Mouse (Mus musculus): ENCODE results near the gene Olfr888. TPM values are rescaled to one million over a fixed set of nuclear protein-coding genes. Genes with fewer than 3 reads are reported as not detected.

Gene Olfr888
- not detected in 2 replicates for polyA plus RNA-seq (2015; fragmentation: Nextera tagmentation; extraction: Ambion mirVana)

- no peak for TF ChIP-seq CTCF (IDR thresholded peaks at IDR 0.05; ENCODE audit: low read depth)
- DNase-seq (ENCODE audit: low spot score), result no peak
- H3K9ac ChIP-seq (ENCODE audit: low read depth, low read length), result no peak within 1 kb of the TSS
- H3K4me2 ChIP-seq (ENCODE audit: low read length), result no peak within 1 kb of the TSS
- H3K4me1 ChIP-seq (replicated peaks; ENCODE audit: insufficient read depth, low read length), result no peaks in the 10 kb centered on the region
- WGBS, result 69% methylated on average over 1 of the region's 1 CpGs
- H3K27me3 ChIP-seq (ENCODE audit: insufficient read depth, low read length), result no peaks in the 10 kb centered on the region
- H3K4me3 ChIP-seq (replicated peaks; ENCODE audit: low read depth, low read length), result no peak within 1 kb of the TSS
- no peaks in the 10 kb centered on the region for H3K9me3 ChIP-seq (replicated peaks; ENCODE audit: low read length)
- H3K27ac ChIP-seq, result no peak within 1 kb of the TSS
- no peaks in the 10 kb centered on the region for H3K36me3 ChIP-seq (ENCODE audit: insufficient read depth, low read length)
- no peak for ATAC-seq (replicated peaks; ENCODE audit: low FRiP score, low read depth)
These were observed at the start of gene Olfr888 for GRCm38 (mm10) chr9:38107828-38108227. TSS of gene Olfr888 (plus strand) at chr9:38108128.

- ATAC-seq (replicated peaks; ENCODE audit: low FRiP score, low read depth) (no peak), DNase-seq (ENCODE audit: low spot score) (no peak)
- WGBS, result 85% methylated on average over 3 of the region's 3 CpGs
- Histone ChIP-seq H3K4me1 (replicated peaks; ENCODE audit: insufficient read depth, low read length) (no peaks in the 10 kb centered on the region), H3K27me3 (ENCODE audit: insufficient read depth, low read length) (no peaks in the 10 kb centered on the region), H3K4me2 (ENCODE audit: low read length) (no peak within 1 kb of the TSS), H3K9ac (ENCODE audit: low read depth, low read length) (no peak within 1 kb of the TSS), H3K4me3 (replicated peaks; ENCODE audit: low read depth, low read length) (no peak within 1 kb of the TSS), H3K27ac (no peak within 1 kb of the TSS), H3K9me3 (replicated peaks; ENCODE audit: low read length) (no peaks in the 10 kb centered on the region), H3K36me3 (ENCODE audit: insufficient read depth, low read length) (no peaks in the 10 kb centered on the region)
- TF ChIP-seq CTCF (IDR thresholded peaks at IDR 0.05; ENCODE audit: low read depth), result no peak
These were observed 46.9 kb upstream of the Olfr888 start, which contains the start of gene Olfr885 for GRCm38 (mm10) chr9:38061022-38061421. TSS of gene Olfr885 (plus strand) at chr9:38061322.

- WGBS, result 75% methylated on average over 1 of the region's 1 CpGs
- no peak within 1 kb of the TSS for H3K4me3 ChIP-seq (replicated peaks; ENCODE audit: low read depth, low read length)
- H3K36me3 ChIP-seq (ENCODE audit: insufficient read depth, low read length), result no peaks in the 10 kb centered on the region
- H3K9me3 ChIP-seq (replicated peaks; ENCODE audit: low read length), result no peaks in the 10 kb centered on the region
- H3K27ac ChIP-seq, result no peak within 1 kb of the TSS
- H3K9ac ChIP-seq (ENCODE audit: low read depth, low read length), result no peak within 1 kb of the TSS
- H3K4me1 ChIP-seq (replicated peaks; ENCODE audit: insufficient read depth, low read length), result no peaks in the 10 kb centered on the region
- DNase-seq (ENCODE audit: low spot score), result no peak
- H3K27me3 ChIP-seq (ENCODE audit: insufficient read depth, low read length), result no peaks in the 10 kb centered on the region
- no peak for TF ChIP-seq CTCF (IDR thresholded peaks at IDR 0.05; ENCODE audit: low read depth)
- no peak within 1 kb of the TSS for H3K4me2 ChIP-seq (ENCODE audit: low read length)
- ATAC-seq (replicated peaks; ENCODE audit: low FRiP score, low read depth), result no peak
These were observed 24.2 kb upstream of the Olfr888 start, which contains the start of gene Olfr887 for GRCm38 (mm10) chr9:38083772-38084171. TSS of gene Olfr887 (plus strand) at chr9:38084072.

- H3K4me3 ChIP-seq (replicated peaks; ENCODE audit: low read depth, low read length), result no peak within 1 kb of the TSS
- H3K9me3 ChIP-seq (replicated peaks; ENCODE audit: low read length), result no peaks in the 10 kb centered on the region
- no peak for DNase-seq (ENCODE audit: low spot score)
- no peaks in the 10 kb centered on the region for H3K4me1 ChIP-seq (replicated peaks; ENCODE audit: insufficient read depth, low read length)
- H3K36me3 ChIP-seq (ENCODE audit: insufficient read depth, low read length), result no peaks in the 10 kb centered on the region
- no peak within 1 kb of the TSS for H3K4me2 ChIP-seq (ENCODE audit: low read length)
- H3K27me3 ChIP-seq (ENCODE audit: insufficient read depth, low read length), result no peaks in the 10 kb centered on the region
- TF ChIP-seq CTCF (IDR thresholded peaks at IDR 0.05; ENCODE audit: low read depth), result no peak
- ATAC-seq (replicated peaks; ENCODE audit: low FRiP score, low read depth), result no peak
- H3K27ac ChIP-seq, result no peak within 1 kb of the TSS
- no peak within 1 kb of the TSS for H3K9ac ChIP-seq (ENCODE audit: low read depth, low read length)
These were observed 7.0 kb downstream of the Olfr888 start, which contains the start of gene Olfr889 for GRCm38 (mm10) chr9:38114898-38115297. TSS of gene Olfr889 (plus strand) at chr9:38115198.

GRCm38 (mm10) chr9:38142217-38142616, 34.3 kb downstream of the Olfr888 start, which contains the start of gene Olfr890:
TSS of gene Olfr890 (plus strand) at chr9:38142517.
- Histone ChIP-seq H3K27me3 (ENCODE audit: insufficient read depth, low read length) (no peaks in the 10 kb centered on the region), H3K4me1 (replicated peaks; ENCODE audit: insufficient read depth, low read length) (no peaks in the 10 kb centered on the region), H3K9me3 (replicated peaks; ENCODE audit: low read length) (no peaks in the 10 kb centered on the region), H3K27ac (no peak within 1 kb of the TSS), H3K36me3 (ENCODE audit: insufficient read depth, low read length) (no peaks in the 10 kb centered on the region), H3K9ac (ENCODE audit: low read depth, low read length) (no peak within 1 kb of the TSS), H3K4me2 (ENCODE audit: low read length) (no peak within 1 kb of the TSS), H3K4me3 (replicated peaks; ENCODE audit: low read depth, low read length) (no peak within 1 kb of the TSS)
- no peak for DNase-seq (ENCODE audit: low spot score)
- TF ChIP-seq CTCF (IDR thresholded peaks at IDR 0.05; ENCODE audit: low read depth), result no peak
- ATAC-seq (replicated peaks; ENCODE audit: low FRiP score, low read depth), result no peak

Other genes starting within 250 kb of the Olfr888 start
- gene Olfr145, start 211.4 kb upstream of the Olfr888 start, polyA plus RNA-seq (2015; fragmentation: Nextera tagmentation; extraction: Ambion mirVana), result not detected in 2 replicates
- gene Olfr878, start 190.3 kb upstream of the Olfr888 start, polyA plus RNA-seq (2015; fragmentation: Nextera tagmentation; extraction: Ambion mirVana), result not detected in 2 replicates
- gene Olfr881, start 116.3 kb upstream of the Olfr888 start, polyA plus RNA-seq (2015; fragmentation: Nextera tagmentation; extraction: Ambion mirVana), result not detected in 2 replicates
- not detected in 2 replicates for gene Olfr883, start 82.3 kb upstream of the Olfr888 start, polyA plus RNA-seq (2015; fragmentation: Nextera tagmentation; extraction: Ambion mirVana)
- not detected in 2 replicates for gene Olfr884, start 61.6 kb upstream of the Olfr888 start, polyA plus RNA-seq (2015; fragmentation: Nextera tagmentation; extraction: Ambion mirVana)
- gene Olfr885, start 46.8 kb upstream of the Olfr888 start, polyA plus RNA-seq (2015; fragmentation: Nextera tagmentation; extraction: Ambion mirVana), result not detected in 2 replicates
- gene Olfr887, start 24.1 kb upstream of the Olfr888 start, polyA plus RNA-seq (2015; fragmentation: Nextera tagmentation; extraction: Ambion mirVana), result not detected in 2 replicates
- 0.03 TPM in 1 of 2 replicates, not detected in the other for gene Olfr889, start 7.1 kb downstream of the Olfr888 start, polyA plus RNA-seq (2015; fragmentation: Nextera tagmentation; extraction: Ambion mirVana)
- gene Olfr890, start 34.4 kb downstream of the Olfr888 start, polyA plus RNA-seq (2015; fragmentation: Nextera tagmentation; extraction: Ambion mirVana), result not detected in 2 replicates
- not detected in 2 replicates for gene Olfr891, start 72.7 kb downstream of the Olfr888 start, polyA plus RNA-seq (2015; fragmentation: Nextera tagmentation; extraction: Ambion mirVana)
- gene Olfr893, start 100.2 kb downstream of the Olfr888 start, polyA plus RNA-seq (2015; fragmentation: Nextera tagmentation; extraction: Ambion mirVana), result not detected in 2 replicates
- gene Olfr894, start 109.9 kb downstream of the Olfr888 start, polyA plus RNA-seq (2015; fragmentation: Nextera tagmentation; extraction: Ambion mirVana), result not detected in 2 replicates
- gene Olfr143, start 144.6 kb downstream of the Olfr888 start, polyA plus RNA-seq (2015; fragmentation: Nextera tagmentation; extraction: Ambion mirVana), result not detected in 2 replicates
- gene Olfr895, start 159.7 kb downstream of the Olfr888 start, polyA plus RNA-seq (2015; fragmentation: Nextera tagmentation; extraction: Ambion mirVana), result not detected in 2 replicates
- gene Olfr896-ps1, start 183.0 kb downstream of the Olfr888 start, polyA plus RNA-seq (2015; fragmentation: Nextera tagmentation; extraction: Ambion mirVana), result not detected in 2 replicates
- gene Olfr25, start 220.9 kb downstream of the Olfr888 start, polyA plus RNA-seq (2015; fragmentation: Nextera tagmentation; extraction: Ambion mirVana), result not detected in 2 replicates
- gene Olfr898, start 240.3 kb downstream of the Olfr888 start, polyA plus RNA-seq (2015; fragmentation: Nextera tagmentation; extraction: Ambion mirVana), result not detected in 2 replicates

Data from kidney, postnatal 0 days (tissue).